Mouse (Mus musculus): ENCODE results near the gene Thtpa. TPM values are rescaled to one million over a fixed set of nuclear protein-coding genes. Genes with fewer than 3 reads are reported as not detected.

The Thtpa gene
- polyA plus RNA-seq, 1 experiment, result 4.9 TPM

DNA sequence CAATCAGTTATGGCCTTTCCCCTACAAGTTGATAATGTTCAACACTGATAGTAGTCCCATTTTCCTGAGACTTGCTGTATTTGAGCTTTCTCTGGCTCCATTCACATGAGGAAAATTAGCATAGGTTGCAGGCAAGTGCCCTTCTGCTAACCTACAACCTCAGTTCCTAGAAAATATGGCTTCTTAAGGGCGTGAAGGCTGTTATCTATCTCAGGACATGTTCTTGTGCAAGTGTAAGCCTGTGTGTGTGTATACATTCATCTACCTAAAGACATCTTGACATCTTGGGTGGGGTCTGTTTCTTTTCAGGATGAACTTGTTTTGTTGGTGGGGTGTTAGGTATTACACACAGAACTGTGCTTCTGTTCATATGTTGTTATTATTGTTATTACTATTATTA, 35.6 kb upstream of the Thtpa start:
- Histone ChIP-seq H3K27me3 (ENCODE audit: control insufficient read depth, insufficient read depth, low read length) (no peaks in the 10 kb centered on the region), H3K4me3 (ENCODE audit: control insufficient read depth, low read depth, low read length) (no peak overlapping the region), H3K27ac (ENCODE audit: control insufficient read depth, insufficient read depth, low read depth, low read length) (no peak overlapping the region), H3K36me3 (ENCODE audit: control insufficient read depth, insufficient read depth, low read length) (no peaks in the 10 kb centered on the region), H3K4me1 (ENCODE audit: control insufficient read depth, insufficient read depth, low read length) (no peaks in the 10 kb centered on the region; the same call in 1 of the 2 replicates)
- TF ChIP-seq POLR2A (IDR thresholded peaks at IDR 0.05; ENCODE audit: control insufficient read depth, low read depth, low read length) (no peak), CTCF (IDR thresholded peaks at IDR 0.05; ENCODE audit: control insufficient read depth, insufficient read depth, insufficient replicate concordance, low read depth, low read length) (no peak)

DNA sequence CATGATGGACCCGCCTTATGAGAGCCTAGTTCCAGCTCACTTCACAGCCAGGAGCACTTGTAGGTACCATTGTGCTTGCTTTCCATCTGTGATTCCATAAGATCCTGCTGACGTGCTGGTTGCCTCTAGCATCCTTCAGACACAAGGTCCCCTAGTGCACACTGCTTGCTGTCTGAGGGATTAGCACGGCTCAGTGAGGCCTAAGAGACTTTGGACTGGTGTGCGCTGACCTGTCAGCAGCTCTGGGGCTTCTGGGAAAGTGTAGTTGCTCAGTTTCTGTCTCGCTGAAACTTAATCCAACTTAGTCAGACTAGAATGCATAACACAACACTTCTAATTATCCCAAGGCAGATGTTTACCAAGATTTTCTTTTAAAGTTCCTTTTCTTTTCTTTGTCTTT, 34.7 kb upstream of the Thtpa start:
- TF ChIP-seq CTCF (IDR thresholded peaks at IDR 0.05; ENCODE audit: control insufficient read depth, insufficient read depth, insufficient replicate concordance, low read depth, low read length) (no peak), POLR2A (IDR thresholded peaks at IDR 0.05; ENCODE audit: control insufficient read depth, low read depth, low read length) (no peak)
- H3K4me1 ChIP-seq (ENCODE audit: control insufficient read depth, insufficient read depth, low read length), result no peaks in the 10 kb centered on the region; the same call in 1 of the 2 replicates
- no peak overlapping the region for H3K4me3 ChIP-seq (ENCODE audit: control insufficient read depth, low read depth, low read length)
- no peaks in the 10 kb centered on the region for H3K27me3 ChIP-seq (ENCODE audit: control insufficient read depth, insufficient read depth, low read length)
- H3K27ac ChIP-seq (ENCODE audit: control insufficient read depth, insufficient read depth, low read depth, low read length), result no peak overlapping the region
- H3K36me3 ChIP-seq (ENCODE audit: control insufficient read depth, insufficient read depth, low read length), result no peaks in the 10 kb centered on the region

DNA sequence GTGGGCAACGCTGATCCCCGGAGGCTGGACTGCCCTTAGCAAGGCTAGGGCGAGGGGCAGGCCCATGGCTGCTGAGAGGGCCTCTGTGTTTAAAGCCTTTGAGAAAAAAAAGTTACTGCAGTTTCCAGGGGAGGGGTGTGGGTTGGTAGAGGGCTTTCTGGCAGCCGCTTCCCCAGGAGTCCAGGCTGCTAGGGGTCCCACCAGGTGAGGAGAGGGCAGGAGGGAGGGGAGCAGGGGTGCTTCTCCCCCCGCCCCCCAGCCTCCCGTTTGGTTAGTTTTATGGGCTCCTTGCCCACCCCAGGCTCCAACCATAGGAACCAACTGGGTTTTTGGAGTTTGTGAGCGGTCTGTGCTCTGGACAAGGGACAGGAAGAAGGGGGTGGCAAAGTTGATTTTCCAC, 32.7 kb upstream of the Thtpa start:
- Histone ChIP-seq H3K4me1 (ENCODE audit: control insufficient read depth, insufficient read depth, low read length) (peaks cover 10% of the 10 kb centered on the region), H3K27ac (ENCODE audit: control insufficient read depth, insufficient read depth, low read depth, low read length) (no peak overlapping the region), H3K36me3 (ENCODE audit: control insufficient read depth, insufficient read depth, low read length) (no peaks in the 10 kb centered on the region), H3K4me3 (ENCODE audit: control insufficient read depth, low read depth, low read length) (no peak overlapping the region), H3K27me3 (ENCODE audit: control insufficient read depth, insufficient read depth, low read length) (no peaks in the 10 kb centered on the region)
- no peak for TF ChIP-seq POLR2A (IDR thresholded peaks at IDR 0.05; ENCODE audit: control insufficient read depth, low read depth, low read length)
- TF ChIP-seq CTCF (IDR thresholded peaks at IDR 0.05; ENCODE audit: control insufficient read depth, insufficient read depth, insufficient replicate concordance, low read depth, low read length), result no peak

DNA sequence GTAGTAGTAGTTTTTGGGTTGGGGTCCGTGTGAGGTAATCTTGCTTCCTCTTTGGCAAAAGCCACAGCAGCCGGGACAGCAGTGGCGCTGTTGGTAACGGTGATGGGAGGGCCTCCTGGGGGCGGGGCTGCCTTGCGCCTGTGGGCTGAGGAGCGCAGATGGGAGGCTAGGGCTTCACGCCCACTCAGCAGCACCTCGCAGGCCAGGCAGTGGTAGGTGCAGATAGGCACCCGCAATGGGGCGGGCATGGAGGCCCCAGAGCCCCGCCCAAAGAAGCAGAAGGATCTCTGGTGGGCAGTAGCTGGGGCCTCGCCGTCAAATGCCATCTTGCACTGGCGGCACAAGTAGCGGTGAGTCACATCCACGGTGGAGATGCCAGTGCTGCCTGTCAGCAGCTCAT, 32.0 kb upstream of the Thtpa start:
- Histone ChIP-seq H3K36me3 (ENCODE audit: control insufficient read depth, insufficient read depth, low read length) (no peaks in the 10 kb centered on the region), H3K27ac (ENCODE audit: control insufficient read depth, insufficient read depth, low read depth, low read length) (no peak overlapping the region), H3K27me3 (ENCODE audit: control insufficient read depth, insufficient read depth, low read length) (no peaks in the 10 kb centered on the region), H3K4me3 (ENCODE audit: control insufficient read depth, low read depth, low read length) (peak overlapping the region; percentile 10), H3K4me1 (ENCODE audit: control insufficient read depth, insufficient read depth, low read length) (peaks cover 10% of the 10 kb centered on the region)
- TF ChIP-seq POLR2A (IDR thresholded peaks at IDR 0.05; ENCODE audit: control insufficient read depth, low read depth, low read length) (no peak), CTCF (IDR thresholded peaks at IDR 0.05; ENCODE audit: control insufficient read depth, insufficient read depth, insufficient replicate concordance, low read depth, low read length) (no peak)

- TF ChIP-seq POLR2A (IDR thresholded peaks at IDR 0.05; ENCODE audit: control insufficient read depth, low read depth, low read length) (no peak), CTCF (IDR thresholded peaks at IDR 0.05; ENCODE audit: control insufficient read depth, insufficient read depth, insufficient replicate concordance, low read depth, low read length) (no peak)
- Histone ChIP-seq H3K27ac (ENCODE audit: control insufficient read depth, insufficient read depth, low read depth, low read length) (no peak overlapping the region), H3K27me3 (ENCODE audit: control insufficient read depth, insufficient read depth, low read length) (no peaks in the 10 kb centered on the region), H3K4me1 (ENCODE audit: control insufficient read depth, insufficient read depth, low read length) (peaks cover 10% of the 10 kb centered on the region), H3K36me3 (ENCODE audit: control insufficient read depth, insufficient read depth, low read length) (no peaks in the 10 kb centered on the region), H3K4me3 (ENCODE audit: control insufficient read depth, low read depth, low read length) (peak overlapping the region; percentile 11)
These were observed 31.5 kb upstream of the Thtpa start for GRCm38 (mm10) chr14:55063117-55063516.

GRCm38 (mm10) chr14:55063581-55064381, 30.8 kb upstream of the Thtpa start:
- TF ChIP-seq POLR2A (IDR thresholded peaks at IDR 0.05; ENCODE audit: control insufficient read depth, low read depth, low read length) (no peak; the same call in 1 of the 2 replicates), CTCF (IDR thresholded peaks at IDR 0.05; ENCODE audit: control insufficient read depth, insufficient read depth, insufficient replicate concordance, low read depth, low read length) (no peak)
- Histone ChIP-seq H3K4me1 (ENCODE audit: control insufficient read depth, insufficient read depth, low read length) (peaks cover 10% of the 10 kb centered on the region), H3K4me3 (ENCODE audit: control insufficient read depth, low read depth, low read length) (peak overlapping the region; percentile 11), H3K27me3 (ENCODE audit: control insufficient read depth, insufficient read depth, low read length) (no peaks in the 10 kb centered on the region), H3K27ac (ENCODE audit: control insufficient read depth, insufficient read depth, low read depth, low read length) (no peak overlapping the region), H3K36me3 (ENCODE audit: control insufficient read depth, insufficient read depth, low read length) (no peaks in the 10 kb centered on the region)

DNA sequence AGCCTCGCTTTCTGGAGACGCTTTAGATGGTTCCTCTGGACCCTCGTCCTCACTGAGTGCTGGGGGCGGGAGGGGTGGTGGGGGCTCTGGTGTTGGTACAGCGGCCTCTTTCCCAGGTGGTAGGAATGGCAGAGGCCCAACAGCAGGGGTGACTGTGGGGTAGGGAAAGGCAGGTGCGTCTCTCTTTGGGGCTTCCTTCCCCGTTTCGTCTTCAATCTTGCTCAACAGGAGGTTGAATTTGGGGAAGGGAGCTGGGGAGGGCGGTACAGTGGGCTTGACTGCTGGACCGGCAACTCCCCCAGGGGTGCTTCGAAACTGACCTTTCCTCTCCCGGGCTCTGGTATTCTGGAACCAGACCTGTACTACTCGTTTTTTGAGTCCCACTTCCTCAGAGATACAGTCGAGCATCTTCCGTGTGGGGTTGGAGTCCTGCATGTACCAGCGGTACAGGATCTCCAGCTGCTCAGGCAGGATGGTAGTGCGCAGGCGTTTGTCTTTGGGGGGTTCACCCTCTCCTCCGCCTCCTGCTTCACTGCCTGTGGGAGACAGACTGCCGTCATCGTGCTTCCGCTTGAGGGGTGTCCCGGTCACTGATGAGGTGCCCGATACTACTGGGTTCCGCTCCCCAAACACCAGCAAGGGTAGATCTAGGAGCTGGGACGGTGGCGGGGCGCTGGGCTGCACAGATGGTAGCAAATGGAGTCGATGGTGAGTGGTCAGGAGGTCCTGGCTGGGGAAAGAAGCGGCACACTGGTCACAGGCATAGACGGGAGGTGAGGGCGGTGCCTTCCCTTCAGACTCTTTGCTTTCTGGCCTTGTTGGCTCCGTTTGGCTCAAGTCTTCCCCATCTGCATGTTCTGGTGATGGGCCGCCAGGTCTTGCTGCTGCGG, 29.9 kb upstream of the Thtpa start:
- no peak overlapping the region for H3K27ac ChIP-seq (ENCODE audit: control insufficient read depth, insufficient read depth, low read depth, low read length)
- H3K4me1 ChIP-seq (ENCODE audit: control insufficient read depth, insufficient read depth, low read length), result peaks cover 10% of the 10 kb centered on the region
- no peaks in the 10 kb centered on the region for H3K36me3 ChIP-seq (ENCODE audit: control insufficient read depth, insufficient read depth, low read length)
- TF ChIP-seq CTCF (IDR thresholded peaks at IDR 0.05; ENCODE audit: control insufficient read depth, insufficient read depth, insufficient replicate concordance, low read depth, low read length) (no peak), POLR2A (IDR thresholded peaks at IDR 0.05; ENCODE audit: control insufficient read depth, low read depth, low read length) (no peak)
- no peaks in the 10 kb centered on the region for H3K27me3 ChIP-seq (ENCODE audit: control insufficient read depth, insufficient read depth, low read length)
- peak overlapping the region; percentile 30 for H3K4me3 ChIP-seq (ENCODE audit: control insufficient read depth, low read depth, low read length)

Measured in testis, adult 2 months (tissue).